In genomic region chr13:33190486-33190885, GRCm38 (mm10) we compare ENCODE assay signal across 2 mouse cellular contexts. TPM values are rescaled to one million over a fixed set of nuclear protein-coding genes. Genes with fewer than 3 reads are reported as not detected.
"Had no signal": no experiment of that assay in that cellular context is flagged by ENCODE, and none has a peak within 500 bp of the region (broad histone marks: within the 10 kb centered on the region; RNA-seq: fewer than 3 reads in every experiment).

No protein-coding gene starts in this region.

RNA-seq across cellular contexts. Expression of gene Serpinb9d, which starts 2.3 kb away (rescaled TPM):
- total RNA-seq: megakaryocyte, adult 5-6 weeks; megakaryocyte-erythroid progenitor cell, adult 5-6 weeks had no signal

RNA-seq across cellular contexts. Expression of gene Serpinb9c, which starts 30.9 kb away (rescaled TPM):
- total RNA-seq: megakaryocyte, adult 5-6 weeks; megakaryocyte-erythroid progenitor cell, adult 5-6 weeks had no signal

RNA-seq across cellular contexts. Expression of gene Serpinb9e, which starts 58.9 kb away (rescaled TPM):
- total RNA-seq: megakaryocyte, adult 5-6 weeks; megakaryocyte-erythroid progenitor cell, adult 5-6 weeks had no signal
